Mouse (Mus musculus) limb, embryonic 12.5 days (tissue): ENCODE measurements around the gene Usp8. TPM values are rescaled to one million over a fixed set of nuclear protein-coding genes. Genes with fewer than 3 reads are reported as not detected.

Experiments
- ATAC-seq: fragments of 200-750 bp; cut with Nextera tagmentation; 2 replicates; pipeline ENCODE4 v1.8.0; 2017; ENCODE audit warnings: low read depth, moderate TSS enrichment; ENCODE audit not compliant: insufficient number of reproducible peaks, insufficient read depth, low FRiP score, low TSS enrichment
- H3K27ac ChIP-seq: fragments of 300-500 bp; sonication (generic); 2 replicates; pipeline ENCODE4 v1.5.1; 2016; ENCODE audit warnings: mild to moderate bottlenecking, moderate library complexity
- H3K27me3 ChIP-seq: fragments of 300-500 bp; sonication (generic); 2 replicates; pipeline ENCODE4 v1.6.1; 2016; ENCODE audit warnings: mild to moderate bottlenecking, moderate library complexity
- H3K36me3 ChIP-seq: fragments of 300-500 bp; sonication (generic); 2 replicates; pipeline ENCODE4 v1.6.1; 2016; ENCODE audit warnings: mild to moderate bottlenecking, moderate library complexity
- H3K4me1 ChIP-seq: fragments of 300-500 bp; sonication (generic); replicated peaks from 2 replicates; pipeline ENCODE4 v1.6.1; 2016
- H3K4me2 ChIP-seq: fragments of 300-500 bp; sonication (generic); 2 replicates; pipeline ENCODE4 v1.6.1; 2016; ENCODE audit warnings: mild to moderate bottlenecking, moderate library complexity
- H3K4me3 ChIP-seq: fragments of 300-500 bp; sonication (generic); replicated peaks from 2 replicates; pipeline ENCODE4 v1.5.1; 2016; ENCODE audit warnings: mild to moderate bottlenecking
- H3K9ac ChIP-seq: fragments of 300-500 bp; sonication (generic); replicated peaks from 2 replicates; pipeline ENCODE4 v1.6.1; 2016; ENCODE audit warnings: mild to moderate bottlenecking, moderate library complexity
- H3K9me3 ChIP-seq: fragments of 300-500 bp; sonication (generic); 2 replicates; pipeline ENCODE4 v1.6.1; 2016; ENCODE audit warnings: mild to moderate bottlenecking, moderate library complexity
- WGBS: fragments of 180-500 bp; shearing (Covaris S2); methylation state at CpG from one replicate; pipeline ENCODE4 v1.1.7; 2016; 5-methylcytosine and 5-hydroxymethylcytosine counted together
- polyA plus RNA-seq: library from polyadenylated mRNA; unstranded; fragments of >200 nt; fragmentation: Nextera tagmentation; extraction: Ambion mirVana; gene quantifications from 2 replicates; pipeline ENCODE4 v1.2.1, GENCODE M21; 2016

Gene Usp8
- polyA plus RNA-seq, 1 experiment from 2014 or later: 39.1 TPM

GRCm38 (mm10) chr2:126780286-126780685 lies 73.2 kb downstream of the Usp8 start:
- Histone ChIP-seq H3K4me1 (no peaks in the 10 kb centered on the region), H3K36me3 (no peaks in the 10 kb centered on the region), H3K9ac (no peak overlapping the region), H3K4me3 (no peak overlapping the region), H3K27me3 (no peaks in the 10 kb centered on the region), H3K4me2 (no peak overlapping the region), H3K9me3 (no peaks in the 10 kb centered on the region), H3K27ac (no peak overlapping the region)
- ATAC-seq: no peak
- 84% methylated on average over 10 of the region's 10 CpGs for WGBS

DNA sequence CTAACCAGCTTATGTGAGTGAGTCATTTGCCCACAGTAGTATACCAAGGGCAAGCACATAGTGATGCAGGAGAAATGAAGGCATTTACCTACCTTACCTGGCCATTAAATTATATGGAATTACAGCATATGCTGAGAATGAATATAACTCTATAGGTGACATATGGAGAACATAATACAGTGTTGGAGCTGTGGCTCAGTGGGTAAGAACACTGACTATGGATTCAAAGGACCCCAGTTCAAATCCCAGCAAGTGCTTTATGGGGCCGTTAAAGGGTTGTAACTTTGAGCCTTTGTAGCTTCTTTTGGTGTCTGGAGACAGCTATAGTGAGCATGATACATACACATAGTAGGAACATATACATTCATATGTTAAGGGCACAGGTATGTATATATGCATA lies 74.3 kb downstream of the Usp8 start:
- Histone ChIP-seq H3K4me2 (no peak overlapping the region), H3K4me1 (no peaks in the 10 kb centered on the region), H3K9ac (no peak overlapping the region), H3K4me3 (no peak overlapping the region), H3K27ac (no peak overlapping the region), H3K27me3 (no peaks in the 10 kb centered on the region), H3K36me3 (no peaks in the 10 kb centered on the region), H3K9me3 (no peaks in the 10 kb centered on the region)
- 89% methylated on average over 1 of the region's 1 CpGs for WGBS
- ATAC-seq: no peak

- H3K27me3 ChIP-seq: no peaks in the 10 kb centered on the region
- H3K9ac ChIP-seq: no peak overlapping the region
- no peaks in the 10 kb centered on the region for H3K36me3 ChIP-seq
- H3K4me2 ChIP-seq: no peak overlapping the region
- no peak overlapping the region for H3K4me3 ChIP-seq
- H3K27ac ChIP-seq: no peak overlapping the region
- 77% methylated on average over 3 of the region's 3 CpGs for WGBS
- no peaks in the 10 kb centered on the region for H3K4me1 ChIP-seq
- no peak for ATAC-seq
- no peaks in the 10 kb centered on the region for H3K9me3 ChIP-seq
Observed at GRCm38 (mm10) chr2:126782433-126782832, 75.3 kb downstream of the Usp8 start.

- Histone ChIP-seq H3K9me3 (no peaks in the 10 kb centered on the region), H3K36me3 (no peaks in the 10 kb centered on the region), H3K4me2 (no peak within 1 kb of the TSS), H3K4me1 (peaks cover 3% of the 10 kb centered on the region; the same call in 1 of the 2 replicates), H3K9ac (no peak within 1 kb of the TSS), H3K4me3 (no peak within 1 kb of the TSS), H3K27me3 (no peaks in the 10 kb centered on the region), H3K27ac (no peak within 1 kb of the TSS)
- no peak for ATAC-seq
- 77% methylated on average over 4 of the region's 4 CpGs for WGBS
Observed at GRCm38 (mm10) chr2:126783370-126783769, 76.2 kb downstream of the Usp8 start, which contains the start of gene Usp50. Usp50 (minus strand) TSS chr2:126783470.

- Histone ChIP-seq H3K27me3 (no peaks in the 10 kb centered on the region), H3K4me1 (peaks cover 3% of the 10 kb centered on the region; the same call in 1 of the 2 replicates), H3K4me2 (no peak overlapping the region), H3K9me3 (no peaks in the 10 kb centered on the region), H3K4me3 (no peak overlapping the region), H3K9ac (no peak overlapping the region), H3K36me3 (peaks cover 28% of the 10 kb centered on the region), H3K27ac (0 out of 2 replicates have a peak overlapping the region, but pooled peaks have one; percentile 51)
- WGBS: 53% methylated on average over 9 of the region's 9 CpGs
- no peak for ATAC-seq
Observed at GRCm38 (mm10) chr2:126787721-126788342, 80.7 kb downstream of the Usp8 start.

DNA sequence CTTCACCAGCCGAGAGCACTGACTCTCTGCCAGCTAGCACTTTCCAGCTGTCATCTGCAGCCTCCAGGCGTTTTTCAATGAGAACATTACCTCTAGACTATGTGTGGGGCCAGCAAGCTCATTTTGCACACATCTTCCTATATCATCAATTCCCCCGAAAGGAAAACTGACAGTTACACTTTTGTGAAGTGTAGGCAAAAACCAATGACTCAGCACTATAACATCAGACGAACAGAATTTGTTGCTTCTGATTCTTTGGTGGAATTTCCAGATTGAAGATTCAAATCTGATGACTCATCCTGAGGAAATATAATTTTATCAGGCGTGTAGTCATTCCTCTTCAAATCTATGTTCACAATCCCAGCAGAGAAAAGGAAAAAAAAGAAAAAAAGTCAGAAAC lies 85.5 kb downstream of the Usp8 start:
- H3K27ac ChIP-seq: no peak overlapping the region
- no peak for ATAC-seq
- no peak overlapping the region for H3K4me3 ChIP-seq
- peaks cover 3% of the 10 kb centered on the region; the same call in 1 of the 2 replicates for H3K4me1 ChIP-seq
- no peak overlapping the region for H3K4me2 ChIP-seq
- 74% methylated on average over 5 of the region's 5 CpGs for WGBS
- H3K36me3 ChIP-seq: peaks cover 69% of the 10 kb centered on the region
- no peaks in the 10 kb centered on the region for H3K27me3 ChIP-seq
- no peak overlapping the region for H3K9ac ChIP-seq
- no peaks in the 10 kb centered on the region for H3K9me3 ChIP-seq

GRCm38 (mm10) chr2:126795708-126796107 lies 88.6 kb downstream of the Usp8 start:
- WGBS: 84% methylated on average over 3 of the region's 3 CpGs

GRCm38 (mm10) chr2:126798455-126798854 lies 91.3 kb downstream of the Usp8 start:
- 87% methylated on average over 5 of the region's 5 CpGs for WGBS
- Histone ChIP-seq H3K27me3 (no peaks in the 10 kb centered on the region), H3K9ac (no peak overlapping the region), H3K9me3 (no peaks in the 10 kb centered on the region), H3K4me2 (no peak overlapping the region), H3K4me1 (no peaks in the 10 kb centered on the region), H3K4me3 (no peak overlapping the region), H3K27ac (no peak overlapping the region), H3K36me3 (peaks cover 80% of the 10 kb centered on the region)
- ATAC-seq: no peak

More at GRCm38 (mm10) chr2:126795708-126796107, 88.6 kb downstream of the Usp8 start:
- Histone ChIP-seq H3K27ac (no peak overlapping the region), H3K9me3 (no peaks in the 10 kb centered on the region), H3K9ac (no peak overlapping the region), H3K27me3 (no peaks in the 10 kb centered on the region), H3K36me3 (peaks cover 86% of the 10 kb centered on the region), H3K4me2 (no peak overlapping the region), H3K4me1 (no peaks in the 10 kb centered on the region), H3K4me3 (no peak overlapping the region)
- ATAC-seq: no peak

GRCm38 (mm10) chr2:126801980-126802379 lies 94.9 kb downstream of the Usp8 start:
- WGBS: 95% methylated on average over 3 of the region's 3 CpGs
- peaks cover 80% of the 10 kb centered on the region for H3K36me3 ChIP-seq

More at GRCm38 (mm10) chr2:126801980-126802379, 94.9 kb downstream of the Usp8 start:
- no peaks in the 10 kb centered on the region for H3K27me3 ChIP-seq
- H3K9ac ChIP-seq: no peak overlapping the region
- H3K27ac ChIP-seq: no peak overlapping the region
- H3K4me1 ChIP-seq: no peaks in the 10 kb centered on the region
- H3K9me3 ChIP-seq: no peaks in the 10 kb centered on the region
- H3K4me3 ChIP-seq: no peak overlapping the region
- H3K4me2 ChIP-seq: no peak overlapping the region
- ATAC-seq: no peak

Other genes with a start within 250 kb of the Usp8 start
- gene Atp8b4, start 206.7 kb upstream of the Usp8 start, polyA plus RNA-seq: 0.13 and 0.26 TPM in 2 replicates
- gene Slc27a2, start 154.9 kb upstream of the Usp8 start, polyA plus RNA-seq: 0.53 and 0.67 TPM in 2 replicates
- 1.0 and 1.5 TPM in 2 replicates for gene Hdc, start 88.0 kb upstream of the Usp8 start, polyA plus RNA-seq
- 89.2 and 91.2 TPM in 2 replicates for gene Gabpb1, start 31.0 kb upstream of the Usp8 start, polyA plus RNA-seq
- 2.9 and 4.1 TPM in 2 replicates for gene Usp50, start 76.1 kb downstream of the Usp8 start, polyA plus RNA-seq
- gene Trpm7, start 168.9 kb downstream of the Usp8 start, polyA plus RNA-seq: 59.2 and 63.4 TPM in 2 replicates
- 41.3 and 42.8 TPM in 2 replicates for gene Sppl2a, start 225.9 kb downstream of the Usp8 start, polyA plus RNA-seq